Mouse (Mus musculus) embryo, embryonic 11.5 days (tissue): Measurements from ENCODE around the gene Stk38l.
A peak's percentile ranks its signal among the peaks of the same experiment; 100 is the strongest.

Experiments used
- DNase-seq: peaks from one replicate; pipeline ENCODE4 v3.0.0-alpha.2; 2012; ENCODE audit warnings: low read depth, low spot score

Stk38l gene

GRCm38 (mm10) chr6:146724581-146725383 lies at the start of gene Stk38l:
TSS of gene Stk38l (plus strand) at chr6:146724995.
- DNase-seq = peak; percentile 88

DNA sequence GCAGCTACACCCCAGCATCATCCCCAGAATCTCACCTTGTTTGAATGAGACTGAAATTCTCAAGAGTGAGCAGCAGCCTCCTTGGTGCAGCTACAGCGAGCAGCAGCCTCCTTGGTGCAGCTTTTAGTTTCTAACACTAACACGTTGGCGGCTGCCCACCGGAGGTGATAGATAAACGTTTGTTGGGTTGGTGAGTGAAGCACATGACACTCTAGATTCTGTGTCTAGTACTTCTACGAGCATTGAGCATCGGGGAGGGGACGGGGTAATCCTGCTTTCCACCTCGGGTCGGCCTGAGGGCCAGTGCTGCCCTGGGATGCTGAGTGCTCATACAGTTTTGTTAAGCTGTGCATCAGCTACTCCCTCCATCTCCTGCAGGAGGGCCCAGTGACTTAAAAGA lies 47.9 kb upstream of the Stk38l start:
- DNase-seq = no peak

- DNase-seq = no peak
Measured at GRCm38 (mm10) chr6:146678136-146679070, 46.4 kb upstream of the Stk38l start.

DNA sequence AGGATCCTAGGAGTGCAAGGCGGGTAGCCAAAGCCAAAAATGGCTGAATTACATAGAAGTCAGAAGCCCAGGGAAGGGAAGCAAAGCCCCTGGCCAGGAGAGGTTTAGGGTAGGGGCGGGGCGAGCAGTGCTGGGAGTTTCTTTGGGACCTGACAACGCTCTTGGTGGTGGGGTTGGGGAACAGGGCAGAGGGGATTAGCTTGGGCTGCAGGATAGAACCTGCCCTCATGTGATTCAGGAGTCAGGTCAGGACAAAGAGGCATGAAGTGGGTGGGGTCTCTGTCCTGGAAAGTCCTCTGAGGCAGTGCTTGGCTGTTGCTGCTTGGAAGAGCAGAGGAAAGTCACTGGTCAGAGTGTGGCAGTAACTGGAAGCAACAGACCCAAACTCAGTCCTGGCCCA lies 40.9 kb upstream of the Stk38l start:
- DNase-seq = no peak

GRCm38 (mm10) chr6:146685781-146686308 lies 39.0 kb upstream of the Stk38l start:
- no peak for DNase-seq

GRCm38 (mm10) chr6:146686463-146687196 lies 38.2 kb upstream of the Stk38l start:
- DNase-seq = no peak

GRCm38 (mm10) chr6:146688010-146688409 lies 36.8 kb upstream of the Stk38l start:
- no peak for DNase-seq

GRCm38 (mm10) chr6:146688861-146689260 lies 35.9 kb upstream of the Stk38l start:
- DNase-seq = no peak

DNA sequence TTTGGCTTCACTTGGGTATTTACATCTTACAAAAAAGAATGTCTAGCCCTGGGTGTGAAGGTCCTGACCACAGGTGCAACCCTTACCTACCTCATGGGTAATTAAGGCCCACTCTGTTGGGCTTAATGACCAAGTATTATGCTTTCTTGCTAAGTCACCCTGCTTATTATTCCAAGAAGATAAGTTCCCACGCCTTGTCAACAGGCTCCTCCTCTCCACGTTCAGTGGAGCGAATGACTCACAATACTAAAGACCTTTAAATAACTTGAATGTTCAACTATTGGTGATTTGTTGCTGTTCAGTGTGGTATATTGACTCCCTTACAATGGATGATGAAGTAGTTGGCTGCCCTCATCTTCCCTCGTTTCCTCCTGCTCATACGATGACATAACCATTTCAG lies 27.0 kb upstream of the Stk38l start:
- DNase-seq = no peak

DNA sequence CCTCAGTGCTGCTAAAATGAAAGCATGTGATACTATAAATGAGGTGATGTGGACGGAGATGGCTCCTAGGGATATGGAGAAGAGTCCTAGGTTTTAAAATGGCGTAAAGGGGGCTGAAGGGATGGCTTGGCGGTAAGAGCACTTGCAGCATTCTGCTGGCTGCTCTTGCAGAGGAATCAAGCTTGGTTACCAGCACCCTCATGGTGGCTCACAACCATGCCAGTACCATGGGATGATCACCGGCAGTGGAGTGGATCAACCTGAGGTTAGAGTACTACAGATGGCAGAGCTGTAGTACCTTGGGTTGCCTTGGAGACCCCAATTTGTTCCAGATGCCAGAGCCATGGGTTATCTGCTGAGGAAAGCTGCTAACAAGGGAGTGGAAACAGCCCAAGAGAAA lies 26.4 kb upstream of the Stk38l start:
- no peak for DNase-seq

GRCm38 (mm10) chr6:146700461-146700860 lies 24.3 kb upstream of the Stk38l start:
- no peak for DNase-seq

DNA sequence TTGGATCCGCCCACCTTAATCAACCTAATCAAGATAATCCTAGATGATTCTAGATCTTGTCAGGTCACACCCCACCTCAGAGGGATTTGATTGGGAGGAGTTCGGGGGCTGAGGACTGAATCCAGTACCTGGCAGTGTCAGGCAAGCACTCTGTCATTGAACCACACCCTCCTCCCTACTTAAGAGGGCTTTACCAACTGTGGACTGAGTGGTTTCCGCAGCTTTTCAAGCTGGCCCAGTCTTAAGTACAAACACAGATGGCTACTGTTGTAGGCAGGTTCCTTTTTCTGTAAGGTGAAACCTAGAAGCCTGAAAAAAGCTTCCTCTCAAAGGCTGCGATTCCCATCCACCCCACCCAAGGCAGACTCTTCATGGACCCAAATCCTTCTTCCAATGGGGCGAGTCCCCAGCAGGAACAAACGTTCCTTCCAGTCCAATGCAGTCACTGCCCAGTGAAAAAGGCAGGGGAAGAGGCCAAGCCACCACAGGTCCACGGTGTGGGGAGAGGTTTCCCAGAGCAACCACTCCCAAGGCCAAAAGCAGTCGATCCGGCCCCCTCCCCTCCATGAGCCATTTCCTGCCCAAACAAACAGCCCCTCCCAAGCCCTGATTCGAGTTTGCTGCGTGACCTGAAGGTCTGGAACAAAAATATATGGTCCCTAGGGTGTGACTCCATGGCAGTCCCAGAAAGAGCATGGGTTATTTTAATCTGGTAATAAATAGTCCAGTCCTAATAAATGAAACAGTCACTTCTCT lies 22.5 kb upstream of the Stk38l start:
- DNase-seq = no peak

DNA sequence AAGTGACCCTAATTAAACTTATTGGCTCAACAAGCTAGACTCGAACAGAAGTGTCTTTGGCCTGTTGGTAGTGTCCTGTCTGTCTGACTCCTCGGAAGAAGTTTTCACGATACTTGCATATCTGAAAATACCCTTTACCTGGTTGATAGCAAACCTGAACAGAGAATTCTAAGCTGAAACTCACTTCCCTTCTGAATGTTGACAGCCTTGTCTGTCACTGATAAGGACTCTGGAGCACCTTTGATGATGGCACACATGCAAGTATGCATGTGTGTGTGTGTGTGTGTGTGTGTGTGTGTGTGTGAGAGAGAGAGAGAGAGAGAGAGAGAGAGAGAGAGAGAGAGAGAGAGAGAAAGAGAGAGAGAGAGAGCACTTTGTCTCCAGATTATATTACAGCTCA lies 21.4 kb upstream of the Stk38l start:
- DNase-seq = no peak

GRCm38 (mm10) chr6:146705631-146706030 lies 19.2 kb upstream of the Stk38l start:
- DNase-seq = no peak

- no peak for DNase-seq
Measured at GRCm38 (mm10) chr6:146719606-146720005, 5.2 kb upstream of the Stk38l start.

DNA sequence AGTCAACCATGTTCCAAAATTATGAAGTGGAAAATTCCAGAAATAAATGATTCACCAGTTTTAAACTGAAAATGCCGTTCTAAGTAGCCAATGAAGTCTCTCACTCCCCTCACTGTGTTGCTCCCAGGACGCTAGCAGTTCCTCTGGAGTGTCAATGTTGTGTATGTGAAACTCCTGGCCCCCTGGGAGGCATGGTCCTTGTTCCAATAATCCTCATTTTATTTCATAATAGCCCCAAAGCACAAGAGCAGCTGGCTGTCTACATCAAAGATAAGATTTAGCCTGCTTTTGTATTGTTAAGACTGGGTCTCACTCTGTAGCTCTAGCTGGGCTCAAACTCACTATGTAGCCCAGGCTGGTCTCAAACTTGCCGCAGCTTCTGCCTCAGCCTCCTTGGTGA lies 990 bp upstream of the Stk38l start:
- DNase-seq = no peak

DNA sequence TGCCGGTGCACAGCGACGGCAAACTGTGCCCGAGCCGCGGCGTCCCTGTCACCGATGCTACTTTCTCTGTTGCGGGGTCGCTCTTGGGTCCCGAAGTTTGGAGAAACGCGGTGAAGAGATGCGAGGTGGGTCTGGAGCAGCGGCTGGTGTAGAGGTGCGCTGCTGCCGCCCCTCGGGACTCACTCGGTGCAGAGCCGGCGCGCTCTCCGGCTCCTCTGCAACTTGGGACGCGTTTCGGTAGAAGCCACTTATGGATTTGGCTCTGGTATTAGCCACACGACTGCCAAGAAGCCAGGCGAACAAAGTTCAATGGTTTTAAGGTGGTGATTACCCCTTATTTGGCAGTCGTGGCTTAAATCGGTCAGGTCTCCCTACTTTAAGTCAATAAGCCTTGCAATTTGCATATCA lies 593 bp downstream of the Stk38l start:
- DNase-seq = peak; percentile 20

- no peak for DNase-seq
Measured at GRCm38 (mm10) chr6:146731031-146731430, 6.2 kb downstream of the Stk38l start.

GRCm38 (mm10) chr6:146731692-146732091 lies 6.9 kb downstream of the Stk38l start:
- no peak for DNase-seq

GRCm38 (mm10) chr6:146732232-146732631 lies 7.4 kb downstream of the Stk38l start:
- DNase-seq = no peak

- no peak for DNase-seq
Measured at GRCm38 (mm10) chr6:146732676-146733075, 7.9 kb downstream of the Stk38l start.
